Mouse (Mus musculus) ES-E14 (cell line): ENCODE data around the gene Trpv2.

Experiments
- MAFK ChIP-seq: IDR thresholded peaks from 2 replicates; pipeline ENCODE4 v1.6.1; 2014; ENCODE audit warnings: mild to moderate bottlenecking, low read depth, low read length, inconsistent platforms; ENCODE audit not compliant: insufficient read depth
- ZNF384 ChIP-seq: IDR thresholded peaks from 2 replicates; pipeline ENCODE4 v1.6.1; 2012; ENCODE audit warnings: low read depth, low read length, inconsistent platforms

GRCm38 (mm10) chr11:62638402-62638801 is 64.1 kb downstream of the Trpv2 start:
- TF ChIP-seq MAFK (no peak), ZNF384 (no peak)
